Mouse (Mus musculus) cerebellum, adult (tissue): ENCODE results near the gene Dnajc13.

ENCODE experiments used
- ATAC-seq: cut with Nextera tagmentation; 2 replicates; pipeline ENCODE4 v1.9.2; 2017; ENCODE audit warnings: mild to moderate bottlenecking, moderate library complexity, mixed read lengths; ENCODE audit not compliant: insufficient number of reproducible peaks, low FRiP score, low TSS enrichment

Gene Dnajc13

GRCm38 (mm10) chr9:104130141-104130755, 132.5 kb downstream of the Dnajc13 start:
- ATAC-seq, result no peak

- ATAC-seq, result no peak
These were observed 134.6 kb downstream of the Dnajc13 start for GRCm38 (mm10) chr9:104128110-104128509.

- ATAC-seq, result no peak
These were observed 135.9 kb downstream of the Dnajc13 start, which contains the start of gene Ackr4 for GRCm38 (mm10) chr9:104126833-104127232. TSS of gene Ackr4 (minus strand) at chr9:104126933.

GRCm38 (mm10) chr9:104123622-104124021, 139.1 kb downstream of the Dnajc13 start:
- ATAC-seq, result no peak

- no peak for ATAC-seq
These were observed 139.6 kb downstream of the Dnajc13 start for GRCm38 (mm10) chr9:104123101-104123500.

GRCm38 (mm10) chr9:104109151-104109550, 153.6 kb downstream of the Dnajc13 start:
- ATAC-seq, result no peak

- no peak for ATAC-seq
These were observed 154.1 kb downstream of the Dnajc13 start for GRCm38 (mm10) chr9:104108571-104109143.

GRCm38 (mm10) chr9:104107482-104107881, 155.2 kb downstream of the Dnajc13 start:
- no peak for ATAC-seq

- no peak for ATAC-seq
These were observed 155.8 kb downstream of the Dnajc13 start for GRCm38 (mm10) chr9:104106930-104107329.

GRCm38 (mm10) chr9:104104986-104105385, 157.7 kb downstream of the Dnajc13 start:
- ATAC-seq, result no peak

GRCm38 (mm10) chr9:104102901-104103300, 159.8 kb downstream of the Dnajc13 start:
- ATAC-seq, result no peak

- ATAC-seq, result no peak
These were observed 160.4 kb downstream of the Dnajc13 start for GRCm38 (mm10) chr9:104102301-104102700.

GRCm38 (mm10) chr9:104101458-104101857, 161.3 kb downstream of the Dnajc13 start:
- ATAC-seq, result no peak
